Mouse (Mus musculus): ENCODE results near the gene Tiam1. TPM values are rescaled to one million over a fixed set of nuclear protein-coding genes. Genes with fewer than 3 reads are reported as not detected.

The Tiam1 gene
- polyA plus RNA-seq, 1 experiment from 2014 or later, result 30.8 TPM

DNA sequence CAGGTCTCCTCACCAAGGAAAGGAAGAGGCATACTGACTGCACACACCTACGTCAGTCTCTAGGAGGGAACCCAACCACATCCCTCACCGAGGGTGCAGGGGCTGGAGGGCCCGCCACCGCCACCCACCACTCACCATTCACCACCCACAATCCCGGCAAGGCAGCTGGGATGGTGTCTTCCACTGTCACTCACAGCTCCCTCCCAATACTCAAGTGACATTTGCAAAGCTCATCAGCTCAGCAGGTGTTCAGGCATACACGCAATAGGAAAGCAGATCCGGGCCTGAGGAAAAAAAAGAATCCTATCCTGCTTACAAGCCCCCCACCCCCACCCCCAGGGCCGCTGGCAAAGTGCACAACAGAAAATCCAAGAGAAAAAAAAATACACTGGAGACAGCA, 74.4 kb downstream of the Tiam1 start:
- H3K27ac ChIP-seq, result no peak overlapping the region
- H3K9ac ChIP-seq, result no peak overlapping the region
- peaks cover 35% of the 10 kb centered on the region for H3K4me1 ChIP-seq
- H3K9me3 ChIP-seq, result no peaks in the 10 kb centered on the region
- H3K4me3 ChIP-seq, result no peak overlapping the region
- 57% methylated on average over 8 of the region's 8 CpGs for WGBS
- no peaks in the 10 kb centered on the region for H3K36me3 ChIP-seq (replicated peaks)
- no peak for ATAC-seq (replicated peaks)
- H3K27me3 ChIP-seq (replicated peaks), result no peaks in the 10 kb centered on the region
- no peak overlapping the region for H3K4me2 ChIP-seq

DNA sequence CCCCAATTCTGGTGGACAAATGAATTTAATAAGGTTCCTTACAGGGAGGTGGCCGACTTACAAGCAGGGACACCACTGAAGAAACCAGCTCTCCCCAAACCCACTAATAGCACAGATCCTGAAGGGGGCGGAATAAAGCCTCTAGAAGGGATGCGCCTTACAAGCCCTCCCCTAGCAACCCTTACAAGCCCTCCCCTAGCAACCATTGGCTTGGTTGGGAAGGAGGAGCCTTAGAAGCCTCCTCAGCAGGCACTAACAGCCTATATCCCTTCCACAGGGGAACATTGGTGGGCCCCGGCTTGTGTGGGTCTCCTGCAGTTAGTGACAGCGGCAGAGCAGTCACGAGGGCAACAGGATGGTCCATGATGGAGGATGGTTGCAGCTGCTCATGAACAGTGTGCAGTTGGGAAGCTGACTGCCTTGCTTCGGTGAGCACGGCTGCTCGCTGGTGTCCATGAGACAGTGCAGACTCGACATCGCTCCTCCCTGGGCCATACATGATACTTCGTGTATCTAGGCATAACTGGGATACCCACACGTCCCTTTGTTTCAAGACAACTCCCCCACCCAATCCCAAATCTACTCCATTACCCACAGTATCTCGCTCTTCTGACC, 90.6 kb downstream of the Tiam1 start:
- Histone ChIP-seq H3K36me3 (replicated peaks) (no peaks in the 10 kb centered on the region), H3K4me3 (no peak overlapping the region), H3K27me3 (replicated peaks) (no peaks in the 10 kb centered on the region), H3K9me3 (no peaks in the 10 kb centered on the region), H3K4me1 (no peaks in the 10 kb centered on the region), H3K27ac (no peak overlapping the region), H3K4me2 (no peak overlapping the region), H3K9ac (no peak overlapping the region)
- peak; percentile 74 for ATAC-seq (replicated peaks)
- WGBS, result 71% methylated on average over 14 of the region's 14 CpGs

DNA sequence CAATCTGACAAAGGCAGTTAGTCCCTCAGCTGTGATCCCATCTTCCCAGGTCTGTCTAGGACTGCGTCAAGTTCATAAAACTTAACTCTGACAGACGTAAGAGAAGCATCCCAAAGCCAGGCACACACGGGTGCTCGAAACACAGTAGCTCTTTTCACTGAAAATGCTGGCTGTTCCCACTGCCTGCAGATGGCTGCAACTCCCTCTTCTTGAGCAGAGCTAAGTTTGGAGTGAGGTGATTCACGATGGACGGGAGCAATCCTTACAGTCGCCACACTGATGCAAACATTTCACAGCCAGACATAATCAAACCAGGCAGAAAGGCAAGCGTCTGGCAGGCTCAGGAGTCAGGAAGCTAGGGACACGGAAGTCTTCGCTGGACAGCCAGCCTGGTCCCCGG, 91.2 kb downstream of the Tiam1 start:
- no peak for ATAC-seq (replicated peaks)
- Histone ChIP-seq H3K36me3 (replicated peaks) (no peaks in the 10 kb centered on the region), H3K4me2 (no peak overlapping the region)

DNA sequence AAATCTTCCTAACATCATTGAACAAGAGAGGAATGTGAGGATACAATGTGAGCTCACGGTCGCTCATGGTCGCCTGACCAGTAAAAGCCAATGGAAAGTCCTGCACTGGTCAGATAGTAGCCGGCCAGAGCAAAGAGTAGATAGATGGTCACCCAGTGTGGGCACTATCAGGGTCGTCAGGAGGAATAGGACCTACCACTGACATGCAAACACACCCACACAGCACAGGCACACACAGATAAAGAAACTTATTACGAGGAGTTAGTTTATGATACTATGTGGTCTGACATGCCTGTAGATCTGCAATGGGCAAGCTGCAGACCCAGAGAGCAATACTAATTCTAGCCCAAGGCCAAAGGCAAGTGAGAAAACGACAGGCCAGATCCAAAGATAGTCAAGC, 92.5 kb downstream of the Tiam1 start:
- H3K36me3 ChIP-seq (replicated peaks), result no peaks in the 10 kb centered on the region
- no peak overlapping the region for H3K9ac ChIP-seq
- no peak overlapping the region for H3K4me2 ChIP-seq
- H3K4me3 ChIP-seq, result no peak overlapping the region
- 91% methylated on average over 7 of the region's 7 CpGs for WGBS
- no peak overlapping the region for H3K27ac ChIP-seq
- no peaks in the 10 kb centered on the region for H3K9me3 ChIP-seq
- 0 out of 2 replicates have a peak, but pooled peaks have one; percentile 25 for ATAC-seq (replicated peaks)
- H3K4me1 ChIP-seq, result no peaks in the 10 kb centered on the region
- H3K27me3 ChIP-seq (replicated peaks), result no peaks in the 10 kb centered on the region

More for the DNA sequence above, 91.2 kb downstream of the Tiam1 start:
- H3K9me3 ChIP-seq, result no peaks in the 10 kb centered on the region
- H3K9ac ChIP-seq, result no peak overlapping the region
- H3K27ac ChIP-seq, result no peak overlapping the region
- WGBS, result 81% methylated on average over 11 of the region's 11 CpGs
- H3K4me3 ChIP-seq, result no peak overlapping the region
- H3K27me3 ChIP-seq (replicated peaks), result no peaks in the 10 kb centered on the region
- no peaks in the 10 kb centered on the region for H3K4me1 ChIP-seq

DNA sequence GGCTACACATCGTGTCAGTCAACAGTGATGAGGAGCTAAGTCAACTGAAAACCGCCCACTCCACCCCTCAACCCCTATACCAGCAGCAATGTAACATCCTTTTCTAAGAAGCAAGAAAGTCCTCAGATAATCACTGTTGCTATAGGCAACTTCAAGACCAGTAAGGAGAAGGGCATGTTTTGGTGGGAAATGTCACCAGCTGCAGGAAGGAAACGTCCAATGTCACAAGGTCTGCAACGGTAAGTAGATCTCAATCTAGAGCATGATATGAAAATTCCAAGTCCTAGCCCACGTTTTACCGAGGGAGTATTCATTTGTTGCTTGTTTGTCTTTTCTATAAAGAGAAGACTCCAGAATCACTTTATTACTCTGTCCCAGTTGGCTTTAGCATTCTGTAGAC, 95.7 kb downstream of the Tiam1 start:
- 92% methylated on average over 6 of the region's 6 CpGs for WGBS
- Histone ChIP-seq H3K9ac (no peak overlapping the region), H3K27me3 (replicated peaks) (no peaks in the 10 kb centered on the region), H3K36me3 (replicated peaks) (no peaks in the 10 kb centered on the region), H3K27ac (no peak overlapping the region), H3K4me3 (no peak overlapping the region), H3K9me3 (no peaks in the 10 kb centered on the region), H3K4me2 (no peak overlapping the region), H3K4me1 (no peaks in the 10 kb centered on the region)
- no peak for ATAC-seq (replicated peaks)

DNA sequence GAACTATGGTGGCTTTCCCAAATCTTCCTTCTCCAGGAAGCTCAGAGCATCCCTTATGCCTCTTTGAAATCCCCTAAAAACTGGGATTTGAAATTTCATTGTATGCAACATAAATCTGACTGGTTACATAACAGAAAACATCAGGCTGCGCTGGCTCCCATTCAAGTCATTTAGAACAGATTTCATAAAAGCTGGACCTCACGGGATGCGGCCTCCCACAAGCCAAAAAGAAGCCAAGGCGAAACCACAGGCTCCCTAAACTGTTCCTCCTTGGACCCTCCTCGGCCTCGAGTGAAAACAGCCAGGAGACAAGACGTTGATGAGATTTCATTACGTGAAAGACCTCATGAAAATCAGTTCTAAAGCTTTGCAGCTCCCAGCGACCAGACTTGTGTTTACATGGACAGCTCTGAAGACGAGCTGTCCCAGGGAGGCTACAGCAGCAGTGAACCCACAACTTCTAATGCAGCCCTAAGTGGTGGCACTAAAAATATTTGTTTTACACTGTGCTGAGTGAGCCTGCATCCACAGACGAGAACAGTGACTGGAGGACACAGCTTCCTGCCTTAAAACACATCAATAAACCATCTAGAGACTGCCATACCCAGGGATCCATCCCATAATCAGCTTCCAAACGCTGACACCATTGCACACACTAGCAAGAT, 96.9 kb downstream of the Tiam1 start:
- ATAC-seq (replicated peaks), result no peak
- Histone ChIP-seq H3K27ac (no peak overlapping the region), H3K4me2 (no peak overlapping the region), H3K4me3 (no peak overlapping the region), H3K4me1 (peaks cover 5% of the 10 kb centered on the region), H3K36me3 (replicated peaks) (no peaks in the 10 kb centered on the region), H3K27me3 (replicated peaks) (no peaks in the 10 kb centered on the region), H3K9me3 (no peaks in the 10 kb centered on the region), H3K9ac (no peak overlapping the region)
- 84% methylated on average over 12 of the region's 12 CpGs for WGBS

DNA sequence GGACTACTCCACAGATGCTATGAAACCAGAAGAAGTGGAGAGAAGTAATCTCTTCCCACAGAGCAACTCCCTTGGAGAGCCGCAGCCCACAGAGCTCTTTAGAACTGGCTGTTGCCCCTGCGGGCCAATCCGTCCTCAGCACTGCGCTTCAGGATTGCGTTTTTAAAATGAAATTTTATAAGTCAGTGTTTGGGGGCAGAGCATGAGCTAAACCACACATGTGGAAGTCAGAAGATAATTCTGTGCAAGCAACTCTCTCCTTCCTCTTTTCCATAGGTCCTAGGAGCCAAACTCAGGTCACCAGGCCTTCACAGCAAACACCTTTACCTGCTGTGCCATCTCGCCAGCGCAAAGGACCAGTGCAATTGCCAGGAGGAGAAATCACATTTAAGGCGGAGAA, 98.0 kb downstream of the Tiam1 start:
- no peaks in the 10 kb centered on the region for H3K36me3 ChIP-seq (replicated peaks)
- no peak overlapping the region for H3K9ac ChIP-seq
- no peak for ATAC-seq (replicated peaks)
- peaks cover 16% of the 10 kb centered on the region for H3K4me1 ChIP-seq
- H3K27ac ChIP-seq, result no peak overlapping the region
- no peak overlapping the region for H3K4me3 ChIP-seq
- 94% methylated on average over 8 of the region's 8 CpGs for WGBS
- no peaks in the 10 kb centered on the region for H3K9me3 ChIP-seq
- H3K27me3 ChIP-seq (replicated peaks), result no peaks in the 10 kb centered on the region
- H3K4me2 ChIP-seq, result no peak overlapping the region

DNA sequence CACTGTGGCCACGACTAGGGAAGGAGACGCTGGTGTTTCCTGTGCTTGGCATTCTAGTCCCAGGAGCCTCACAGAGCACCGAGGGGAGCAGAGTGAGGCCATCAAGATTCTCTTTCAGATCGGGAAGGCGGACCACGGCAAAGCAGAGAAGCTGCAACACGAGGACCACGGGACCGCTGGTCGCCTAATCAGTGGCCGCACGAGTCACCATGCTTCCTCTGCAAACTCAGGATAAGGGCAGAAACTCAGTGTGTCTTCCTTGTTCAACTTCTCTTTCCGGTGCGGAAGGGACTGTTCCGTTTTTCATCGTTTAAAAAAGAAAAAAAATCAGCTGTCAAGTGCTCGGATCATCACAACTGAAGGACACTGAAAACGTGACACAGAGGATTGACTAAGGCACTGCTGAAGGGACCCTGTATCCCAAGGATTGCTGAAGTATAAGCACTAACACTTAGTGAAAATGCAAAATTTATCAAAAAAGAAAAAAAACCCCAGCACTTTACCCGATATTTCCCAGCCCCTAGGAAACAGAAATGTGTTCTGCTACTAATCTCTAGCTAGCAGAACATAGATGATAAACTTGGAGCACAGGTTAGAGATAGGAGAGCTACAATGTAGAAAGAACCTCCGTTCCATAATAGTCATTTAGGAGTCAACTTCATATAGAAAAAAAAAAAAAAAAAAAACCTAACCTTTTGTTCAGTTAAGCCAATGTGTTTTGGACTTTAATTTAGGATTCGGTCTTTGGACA, 99.4 kb downstream of the Tiam1 start:
- H3K27ac ChIP-seq, result no peak overlapping the region
- H3K36me3 ChIP-seq (replicated peaks), result no peaks in the 10 kb centered on the region
- H3K4me2 ChIP-seq, result no peak overlapping the region
- no peaks in the 10 kb centered on the region for H3K27me3 ChIP-seq (replicated peaks)
- ATAC-seq (replicated peaks), result no peak
- no peak overlapping the region for H3K4me3 ChIP-seq
- peaks cover 16% of the 10 kb centered on the region for H3K4me1 ChIP-seq
- no peaks in the 10 kb centered on the region for H3K9me3 ChIP-seq
- WGBS, result 89% methylated on average over 21 of the region's 21 CpGs
- H3K9ac ChIP-seq, result no peak overlapping the region

DNA sequence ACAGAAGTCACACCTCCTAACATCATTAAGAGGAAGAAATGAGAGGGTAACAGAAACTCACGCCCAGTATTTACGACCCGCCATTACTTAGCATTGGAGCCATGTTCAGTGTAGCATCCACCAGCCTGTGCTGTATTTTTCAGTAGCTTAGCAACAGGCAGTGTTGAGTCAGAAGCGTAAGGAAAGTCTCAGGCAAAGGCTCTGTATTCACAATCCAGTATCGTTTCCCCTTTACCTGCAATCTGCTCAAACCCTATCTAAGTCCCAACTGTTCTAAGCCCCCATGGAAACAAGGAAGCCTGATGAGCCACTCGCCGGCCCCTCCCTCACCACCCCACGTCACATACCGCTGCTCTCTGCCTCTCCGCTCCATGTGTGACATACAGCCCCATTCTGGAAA, 100.7 kb downstream of the Tiam1 start:
- 87% methylated on average over 10 of the region's 10 CpGs for WGBS
- ATAC-seq (replicated peaks), result no peak; the same call in 1 of the 2 replicates
- Histone ChIP-seq H3K4me1 (peaks cover 21% of the 10 kb centered on the region), H3K9me3 (no peaks in the 10 kb centered on the region), H3K4me3 (no peak overlapping the region), H3K4me2 (no peak overlapping the region), H3K27ac (no peak overlapping the region), H3K27me3 (replicated peaks) (no peaks in the 10 kb centered on the region), H3K36me3 (replicated peaks) (no peaks in the 10 kb centered on the region), H3K9ac (no peak overlapping the region)

DNA sequence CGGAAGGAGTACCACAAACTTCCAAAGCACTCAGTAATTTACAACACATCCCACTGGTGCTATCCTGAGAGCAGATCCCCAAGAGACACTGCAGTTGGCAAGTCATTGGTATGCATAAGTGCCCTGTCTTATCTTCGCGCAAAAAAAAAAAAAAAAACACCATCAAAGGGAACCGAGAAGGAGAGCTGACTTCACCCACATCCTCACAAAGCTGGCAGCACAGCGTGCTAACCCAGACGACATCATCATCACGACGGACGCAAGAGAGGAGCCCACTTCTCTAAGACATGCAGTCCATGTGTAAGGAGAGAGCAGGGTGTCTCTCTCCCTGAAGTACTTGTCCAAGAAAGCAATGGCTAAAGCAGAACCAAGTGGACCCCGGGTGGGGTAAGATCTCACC, 101.2 kb downstream of the Tiam1 start:
- Histone ChIP-seq H3K4me3 (no peak overlapping the region), H3K27me3 (replicated peaks) (no peaks in the 10 kb centered on the region), H3K4me2 (no peak overlapping the region), H3K9ac (no peak overlapping the region), H3K4me1 (peaks cover 21% of the 10 kb centered on the region), H3K27ac (no peak overlapping the region), H3K36me3 (replicated peaks) (no peaks in the 10 kb centered on the region), H3K9me3 (no peaks in the 10 kb centered on the region)
- no peak for ATAC-seq (replicated peaks)
- 82% methylated on average over 10 of the region's 10 CpGs for WGBS

DNA sequence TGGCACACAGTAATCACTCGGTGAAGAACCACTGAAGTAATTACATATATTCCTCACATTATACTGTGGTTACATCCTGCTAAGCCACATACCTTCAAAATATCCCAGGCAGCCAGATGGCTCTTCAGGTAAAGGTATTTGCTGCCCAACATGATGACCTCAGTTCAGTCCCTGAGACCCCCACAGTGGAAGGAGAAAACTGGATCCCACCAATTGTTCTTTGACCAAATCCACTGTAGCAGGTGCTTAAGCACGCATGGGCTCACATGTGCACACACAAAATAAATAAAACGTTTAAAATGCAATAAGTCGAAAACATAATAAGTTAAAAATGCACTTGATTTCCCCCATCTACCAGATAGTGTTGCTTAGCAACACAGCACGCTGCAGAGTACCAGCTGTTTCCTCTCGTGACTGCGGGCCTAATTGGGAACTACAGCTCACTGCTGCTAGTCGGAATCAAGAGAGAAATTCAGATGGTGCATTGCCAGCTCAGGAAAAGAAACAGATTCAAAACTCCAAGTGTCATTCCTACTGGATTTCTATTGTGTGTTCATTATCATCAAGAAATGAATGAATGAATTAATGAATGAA, 102.7 kb downstream of the Tiam1 start:
- Histone ChIP-seq H3K4me1 (peaks cover 21% of the 10 kb centered on the region), H3K4me3 (no peak overlapping the region), H3K27me3 (replicated peaks) (no peaks in the 10 kb centered on the region), H3K27ac (peak overlapping the region; percentile 56), H3K4me2 (no peak overlapping the region), H3K36me3 (replicated peaks) (no peaks in the 10 kb centered on the region), H3K9me3 (no peaks in the 10 kb centered on the region), H3K9ac (no peak overlapping the region)
- peak; percentile 82 for ATAC-seq (replicated peaks)
- 39% methylated on average over 8 of the region's 8 CpGs for WGBS

DNA sequence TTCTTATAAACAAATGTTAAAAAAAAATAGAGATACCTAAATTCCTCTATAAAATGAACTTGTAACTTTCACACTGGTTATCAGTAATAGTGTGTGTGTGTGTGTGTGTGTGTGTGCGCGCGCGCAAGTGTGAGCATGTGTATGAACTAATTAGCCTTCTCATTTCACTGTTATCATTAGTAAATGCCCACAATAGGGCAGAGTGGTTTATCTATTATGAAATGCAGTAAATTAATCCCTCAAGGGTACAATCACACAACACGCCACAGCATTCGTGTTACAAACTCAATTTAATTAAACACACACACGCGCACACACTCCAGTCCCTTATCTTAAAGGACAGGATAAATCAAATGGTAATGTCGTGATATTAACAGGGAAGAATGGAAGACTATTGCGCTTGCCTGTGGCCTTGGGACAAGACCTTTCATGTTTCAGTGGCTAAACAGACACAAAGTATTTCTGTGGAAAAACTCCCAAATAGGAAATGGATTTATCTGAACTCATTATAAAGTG, 107.9 kb downstream of the Tiam1 start:
- 67% methylated on average over 10 of the region's 10 CpGs for WGBS
- Histone ChIP-seq H3K36me3 (replicated peaks) (no peaks in the 10 kb centered on the region), H3K4me3 (no peak overlapping the region), H3K27me3 (replicated peaks) (no peaks in the 10 kb centered on the region), H3K4me2 (no peak overlapping the region), H3K27ac (no peak overlapping the region), H3K9me3 (no peaks in the 10 kb centered on the region), H3K9ac (no peak overlapping the region), H3K4me1 (peaks cover 6% of the 10 kb centered on the region)
- no peak for ATAC-seq (replicated peaks)
